Mouse (Mus musculus) small intestine, adult 10 weeks (tissue): Measurements from ENCODE around the gene Thpo. TPM values are rescaled to one million over a fixed set of nuclear protein-coding genes. Genes with fewer than 3 reads are reported as not detected.

Experiments
- polyA plus RNA-seq: library from polyadenylated mRNA; stranded (reverse); fragments of 350-450 nt; fragmentation: Illumina TruSeq; extraction: RNeasy Lipid Tissue Mini Kit (QIAGEN cat#74804); gene quantifications from one replicate; pipeline ENCODE4 v1.2.3, GENCODE M21; 2014; ENCODE audit warnings: low replicate concordance

The Thpo gene
- 0.22 TPM for polyA plus RNA-seq

GRCm38 (mm10) chr16:20733731-20734730 is at the start of gene Thpo:
Gene Thpo, minus strand, starts transcription at chr16:20734511.

GRCm38 (mm10) chr16:20732925-20733730 is 1.2 kb downstream of the Thpo start, which contains the start of gene Chrd:
Gene Chrd, plus strand, starts transcription at chr16:20733127.

GRCm38 (mm10) chr16:20717181-20717977 is 16.9 kb downstream of the Thpo start, which contains the start of the genes Polr2h and Clcn2:
Gene Polr2h, plus strand, starts transcription at chr16:20717665.
Gene Clcn2, minus strand, starts transcription at chr16:20717746.

GRCm38 (mm10) chr16:20693111-20693701 is 41.1 kb downstream of the Thpo start, which contains the start of gene Fam131a:
Gene Fam131a, plus strand, starts transcription at chr16:20693241.

Other genes starting within 250 kb of the Thpo start
- 4.0 TPM for gene Eif2b5, start 235.7 kb downstream of the Thpo start, polyA plus RNA-seq
- gene Dvl3, start 217.5 kb downstream of the Thpo start, polyA plus RNA-seq = 16.9 TPM
- gene Ap2m1, start 199.0 kb downstream of the Thpo start, polyA plus RNA-seq = 90.7 TPM
- 6.6 TPM for gene Abcf3, start 185.9 kb downstream of the Thpo start, polyA plus RNA-seq
- 0.41 TPM for gene Vwa5b2, start 145.0 kb downstream of the Thpo start, polyA plus RNA-seq
- gene Eef1akmt4, start 122.9 kb downstream of the Thpo start, polyA plus RNA-seq = not detected
- gene Gm49333, start 122.9 kb downstream of the Thpo start, polyA plus RNA-seq = not detected
- 2.8 TPM for gene Alg3, start 122.8 kb downstream of the Thpo start, polyA plus RNA-seq
- gene Camk2n2, start 113.2 kb downstream of the Thpo start, polyA plus RNA-seq = not detected
- gene Ece2, start 104.7 kb downstream of the Thpo start, polyA plus RNA-seq = not detected
- 40.4 TPM for gene Psmd2, start 82.9 kb downstream of the Thpo start, polyA plus RNA-seq
- gene Eif4g1, start 66.2 kb downstream of the Thpo start, polyA plus RNA-seq = 95.9 TPM
- gene Fam131a, start 41.3 kb downstream of the Thpo start, polyA plus RNA-seq = not detected
- gene Polr2h, start 16.8 kb downstream of the Thpo start, polyA plus RNA-seq = 17.3 TPM
- 2.5 TPM for gene Clcn2, start 16.8 kb downstream of the Thpo start, polyA plus RNA-seq
- gene Chrd, start 1.4 kb downstream of the Thpo start, polyA plus RNA-seq = not detected